Mouse (Mus musculus) G1E-ER4 (cell line): ENCODE data around the gene Nudt22. TPM values are rescaled to one million over a fixed set of nuclear protein-coding genes. Genes with fewer than 3 reads are reported as not detected.

Source experiments
- GATA1 ChIP-seq: IDR thresholded peaks from one replicate; pipeline ENCODE4 v1.8.0; 2012; ENCODE audit warnings: low read length, inconsistent platforms
- polyA plus RNA-seq: library from polyadenylated mRNA; stranded (reverse); fragments of >175 nt; gene quantifications from 2 replicates; pipeline ENCODE4 v1.2.3, GENCODE M21; 2012

The Nudt22 gene
- polyA plus RNA-seq, 1 experiment, result 30.5 TPM

DNA sequence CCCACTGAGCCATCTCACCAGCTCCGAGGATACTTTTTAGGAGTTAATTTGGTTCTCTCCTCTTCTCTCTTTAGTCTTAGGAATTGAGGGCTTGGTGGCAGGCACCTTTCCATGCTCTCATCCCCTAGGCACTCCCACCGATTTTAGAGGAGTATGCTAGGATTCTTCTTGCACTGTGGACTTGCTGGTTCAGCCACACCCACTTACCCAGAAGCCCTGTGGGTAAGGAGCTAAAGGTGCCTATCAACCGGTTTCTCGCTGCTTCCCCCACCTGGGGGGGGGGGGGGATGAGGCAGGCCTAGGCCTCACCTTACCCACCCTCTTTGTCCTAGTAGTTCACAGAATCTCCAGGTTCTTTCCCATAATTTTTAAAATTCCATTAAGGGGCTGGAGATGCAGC is 48.2 kb downstream of the Nudt22 start:
- no peak for TF ChIP-seq GATA1

DNA sequence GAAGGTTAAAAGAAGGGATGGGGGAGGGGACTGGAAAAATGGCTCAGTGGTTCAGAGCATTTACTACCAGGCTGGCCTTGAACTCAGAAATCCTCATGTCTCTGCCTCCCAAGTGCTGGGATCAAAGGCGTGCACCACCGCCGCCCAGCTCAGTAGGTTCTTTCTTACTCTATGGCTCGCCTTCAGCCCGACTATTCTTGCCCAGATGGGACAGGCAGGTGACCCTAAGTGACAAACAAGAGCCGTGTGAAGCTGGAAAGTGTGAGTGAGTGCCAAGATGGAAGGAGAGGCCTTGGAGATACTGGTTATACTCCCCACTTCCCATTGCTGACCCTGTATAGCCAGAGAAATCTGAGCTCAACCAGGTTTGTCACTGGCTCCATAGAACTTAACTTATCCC is 52.2 kb downstream of the Nudt22 start:
- TF ChIP-seq GATA1, result no peak

Other genes with a start within 250 kb of the Nudt22 start
- gene Rps6ka4, start 155.5 kb downstream of the Nudt22 start, polyA plus RNA-seq, result 50.6 and 57.4 TPM in 2 replicates
- gene Ccdc88b, start 137.9 kb downstream of the Nudt22 start, polyA plus RNA-seq, result 73.0 and 102 TPM in 2 replicates
- gene Trmt112, start 86.4 kb downstream of the Nudt22 start, polyA plus RNA-seq, result 247 and 344 TPM in 2 replicates
- gene Prdx5, start 86.0 kb downstream of the Nudt22 start, polyA plus RNA-seq, result 190 and 217 TPM in 2 replicates
- 31.8 and 38.0 TPM in 2 replicates for gene Esrra, start 74.3 kb downstream of the Nudt22 start, polyA plus RNA-seq
- not detected in 2 replicates for gene Catsperz, start 70.7 kb downstream of the Nudt22 start, polyA plus RNA-seq
- 0.05 TPM in 1 of 2 replicates, not detected in the other for gene Kcnk4, start 61.6 kb downstream of the Nudt22 start, polyA plus RNA-seq
- gene Bad, start 54.3 kb downstream of the Nudt22 start, polyA plus RNA-seq, result 88.9 and 90.9 TPM in 2 replicates
- gene Gpr137, start 53.6 kb downstream of the Nudt22 start, polyA plus RNA-seq, result 46.8 and 52.9 TPM in 2 replicates
- 628 and 766 TPM in 2 replicates for gene Ppp1r14b, start 21.1 kb downstream of the Nudt22 start, polyA plus RNA-seq
- 23.1 and 24.7 TPM in 2 replicates for gene Plcb3, start 19.6 kb downstream of the Nudt22 start, polyA plus RNA-seq
- 182 and 256 TPM in 2 replicates for gene Fkbp2, start 15.6 kb downstream of the Nudt22 start, polyA plus RNA-seq
- 158 and 169 TPM in 2 replicates for gene Vegfb, start 8.5 kb downstream of the Nudt22 start, polyA plus RNA-seq
- gene Dnajc4, start 3.5 kb downstream of the Nudt22 start, polyA plus RNA-seq, result 20.6 and 23.1 TPM in 2 replicates
- 1.0 and 1.7 TPM in 2 replicates for gene Trpt1, start within 50 bp of the Nudt22 start, polyA plus RNA-seq
- 903 and 1,003 TPM in 2 replicates for gene Fermt3, start 23.4 kb upstream of the Nudt22 start, polyA plus RNA-seq
- 144 and 252 TPM in 2 replicates for gene Stip1, start 43.9 kb upstream of the Nudt22 start, polyA plus RNA-seq
- gene Macrod1, start 60.7 kb upstream of the Nudt22 start, polyA plus RNA-seq, result 13.8 and 18.3 TPM in 2 replicates
- not detected in 2 replicates for gene Flrt1, start 109.6 kb upstream of the Nudt22 start, polyA plus RNA-seq
- 149 and 162 TPM in 2 replicates for gene Otub1, start 210.2 kb upstream of the Nudt22 start, polyA plus RNA-seq
- gene Cox8a, start 221.5 kb upstream of the Nudt22 start, polyA plus RNA-seq, result 509 and 546 TPM in 2 replicates
- gene Naa40, start 245.1 kb upstream of the Nudt22 start, polyA plus RNA-seq, result 54.3 and 70.9 TPM in 2 replicates